Mouse (Mus musculus) hindbrain, embryonic 16.5 days (tissue): ENCODE results near the gene Pan2. TPM values are rescaled to one million over a fixed set of nuclear protein-coding genes. Genes with fewer than 3 reads are reported as not detected.
A peak's percentile ranks its signal among the peaks of the same experiment; 100 is the strongest.
"Not testable (repeated sequence)": the region's sequence is repeated elsewhere in the genome, so short reads cannot be mapped to it uniquely, and the experiment has no call there.

Source experiments
- ATAC-seq: fragments of 200-750 bp; cut with Nextera tagmentation; 2 replicates; pipeline ENCODE4 v1.8.0; 2017; ENCODE audit warnings: moderate TSS enrichment, moderate library complexity
- H3K27ac ChIP-seq: fragments of 300-500 bp; sonication (generic); 2 replicates; pipeline ENCODE4 v1.5.1; 2014; ENCODE audit warnings: low read depth, mild to moderate bottlenecking, control low read depth, low read length, moderate library complexity
- H3K27me3 ChIP-seq: fragments of 300-500 bp; sonication (generic); replicated peaks from 2 replicates; pipeline ENCODE4 v1.6.1; 2014; ENCODE audit warnings: low read length; ENCODE audit not compliant: control insufficient read depth, insufficient read depth
- H3K36me3 ChIP-seq: fragments of 300-500 bp; sonication (generic); 2 replicates; pipeline ENCODE4 v1.6.1; 2014; ENCODE audit warnings: mild to moderate bottlenecking, low read length, moderate library complexity, mixed read lengths; ENCODE audit not compliant: control insufficient read depth, insufficient read depth
- H3K4me1 ChIP-seq: fragments of 300-500 bp; sonication (generic); 2 replicates; pipeline ENCODE4 v1.6.1; 2014; ENCODE audit warnings: low read depth, low read length; ENCODE audit not compliant: control insufficient read depth, insufficient read depth
- H3K4me2 ChIP-seq: fragments of 300-500 bp; sonication (generic); 2 replicates; pipeline ENCODE4 v1.6.1; 2014; ENCODE audit warnings: mild to moderate bottlenecking, low read length, control low read depth, moderate library complexity
- H3K4me3 ChIP-seq: fragments of 300-500 bp; sonication (generic); 2 replicates; pipeline ENCODE4 v1.5.1; 2014; ENCODE audit warnings: mild to moderate bottlenecking, low read length, control low read depth, moderate library complexity
- H3K9ac ChIP-seq: fragments of 300-500 bp; sonication (generic); 2 replicates; pipeline ENCODE4 v1.6.1; 2014; ENCODE audit warnings: low read depth, mild to moderate bottlenecking, control low read depth, low read length, moderate library complexity
- H3K9me3 ChIP-seq: fragments of 300-500 bp; sonication (generic); 2 replicates; pipeline ENCODE4 v1.6.1; 2014; ENCODE audit warnings: mild to moderate bottlenecking, low read length, moderate library complexity; ENCODE audit not compliant: control insufficient read depth
- WGBS: fragments of 180-500 bp; shearing (Covaris S2); extraction: QIAGEN DNeasy Blood & Tissue Kit; methylation state at CpG from one replicate; pipeline ENCODE4 v1.1.7; 2014; 5-methylcytosine and 5-hydroxymethylcytosine counted together
- polyA plus RNA-seq: library from polyadenylated mRNA; unstranded; fragments of >200 nt; fragmentation: Nextera tagmentation; extraction: Ambion mirVana; gene quantifications from 2 replicates; pipeline ENCODE4 v1.2.1, GENCODE M21; 2015

Pan2 gene
- polyA plus RNA-seq, 1 experiment from 2014 or later = 18.2 TPM

DNA sequence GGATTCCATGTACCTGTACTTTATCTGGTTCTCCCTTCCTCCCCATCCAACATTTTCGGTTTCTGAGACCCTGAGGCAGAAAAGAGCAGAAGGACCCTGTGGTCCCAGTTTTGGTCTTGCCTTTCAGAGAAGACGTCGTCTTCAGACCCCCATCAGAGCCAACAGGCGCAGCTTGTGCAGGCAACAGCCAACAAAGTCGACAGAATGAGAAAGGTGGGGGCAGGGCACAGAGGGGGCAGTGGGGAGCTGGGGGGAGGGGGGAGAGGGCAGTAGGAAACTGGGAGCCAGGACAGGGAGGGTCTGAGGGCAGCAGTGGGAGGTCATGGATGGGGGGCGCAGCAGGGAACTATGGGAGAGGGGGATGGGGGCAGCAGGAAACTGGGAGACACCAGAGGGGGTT lies 25.0 kb upstream of the Pan2 start:
- Histone ChIP-seq H3K27me3 (no peaks in the 10 kb centered on the region), H3K4me3 (no peak overlapping the region), H3K4me2 (no peak overlapping the region), H3K4me1 (no peaks in the 10 kb centered on the region), H3K9me3 (no peaks in the 10 kb centered on the region), H3K27ac (no peak overlapping the region), H3K9ac (no peak overlapping the region), H3K36me3 (peaks cover 22% of the 10 kb centered on the region)
- 51% methylated on average over 6 of the region's 6 CpGs for WGBS
- no peak for ATAC-seq

DNA sequence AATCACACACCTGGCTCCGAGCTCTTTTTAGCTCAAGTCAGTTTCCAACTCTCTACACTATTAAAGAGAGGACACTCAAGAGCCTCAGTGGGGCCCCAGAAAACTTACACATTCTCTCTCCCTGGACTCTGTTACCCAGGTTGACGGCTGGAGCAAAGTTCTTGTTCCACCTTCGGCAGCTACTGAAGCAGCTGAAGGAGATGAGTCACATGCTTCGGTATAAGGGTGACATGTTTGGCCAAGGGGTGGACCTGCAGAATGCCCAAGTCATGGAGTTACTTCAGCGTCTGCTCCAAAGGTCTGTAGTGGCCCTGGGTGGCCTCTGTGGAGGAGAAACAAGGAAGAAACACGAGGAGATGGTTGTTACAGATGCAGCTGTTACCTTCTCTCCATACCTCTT lies 22.2 kb upstream of the Pan2 start:
- H3K9me3 ChIP-seq = no peaks in the 10 kb centered on the region
- H3K27ac ChIP-seq = no peak overlapping the region
- H3K9ac ChIP-seq = no peak overlapping the region
- peaks cover 29% of the 10 kb centered on the region for H3K36me3 ChIP-seq
- H3K27me3 ChIP-seq = no peaks in the 10 kb centered on the region
- 92% methylated on average over 6 of the region's 6 CpGs for WGBS
- H3K4me2 ChIP-seq = no peak overlapping the region
- H3K4me1 ChIP-seq = no peaks in the 10 kb centered on the region
- no peak overlapping the region for H3K4me3 ChIP-seq
- no peak for ATAC-seq

DNA sequence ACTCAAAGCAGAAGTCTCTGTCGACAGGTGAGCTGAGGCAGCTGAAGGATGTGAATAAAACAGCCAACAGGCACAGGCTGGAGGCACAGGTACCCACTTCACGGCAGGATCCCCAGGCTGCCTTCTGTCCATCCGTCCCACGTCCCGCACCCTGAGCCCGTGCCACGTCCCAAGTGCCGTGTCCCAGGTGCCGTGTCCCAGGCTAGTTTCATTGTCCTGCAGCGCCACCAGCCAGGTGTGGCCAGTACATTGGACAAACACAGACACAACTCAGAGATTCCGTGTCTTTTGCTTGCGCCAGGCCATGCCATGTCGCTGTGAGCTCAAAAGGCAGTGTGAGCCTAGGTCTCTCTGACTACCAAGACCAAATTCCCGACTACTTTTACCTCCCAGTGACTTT lies 21.5 kb upstream of the Pan2 start:
- no peaks in the 10 kb centered on the region for H3K27me3 ChIP-seq
- 95% methylated on average over 14 of the region's 14 CpGs for WGBS
- no peaks in the 10 kb centered on the region for H3K4me1 ChIP-seq
- no peak overlapping the region for H3K27ac ChIP-seq
- no peak overlapping the region for H3K4me3 ChIP-seq
- no peaks in the 10 kb centered on the region for H3K9me3 ChIP-seq
- H3K9ac ChIP-seq = no peak overlapping the region
- H3K4me2 ChIP-seq = no peak overlapping the region
- peaks cover 34% of the 10 kb centered on the region for H3K36me3 ChIP-seq
- ATAC-seq = no peak

DNA sequence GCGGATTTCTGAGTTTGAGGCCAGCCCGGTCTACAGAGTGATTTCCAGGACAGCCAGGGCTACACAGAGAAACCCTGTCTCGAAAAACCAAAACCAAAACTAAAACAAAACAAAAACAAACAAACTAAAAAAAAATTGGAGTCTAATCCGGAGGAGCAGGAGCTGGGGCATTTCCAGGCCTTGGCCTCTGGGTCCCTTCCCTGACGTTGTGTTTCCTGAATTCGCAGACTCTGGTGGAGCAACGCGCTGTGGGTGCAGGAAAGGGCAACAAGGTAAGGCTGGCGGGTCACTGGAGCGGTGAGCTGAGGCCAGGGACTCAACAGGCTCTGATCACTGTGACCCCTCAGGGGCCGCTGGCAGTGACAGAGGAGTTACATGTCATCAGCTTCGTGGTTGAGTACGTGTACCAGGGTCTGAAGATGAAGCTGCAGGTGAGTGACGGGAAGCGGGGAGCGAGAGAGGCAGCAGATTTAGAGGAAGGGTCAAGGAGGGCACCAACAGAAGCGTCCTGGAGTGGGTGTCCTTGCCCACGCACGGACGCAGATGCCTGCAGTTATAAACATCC lies 20.2 kb upstream of the Pan2 start:
- Histone ChIP-seq H3K9ac (no peak overlapping the region), H3K4me1 (no peaks in the 10 kb centered on the region), H3K9me3 (no peaks in the 10 kb centered on the region), H3K27ac (no peak overlapping the region), H3K36me3 (peaks cover 34% of the 10 kb centered on the region), H3K4me3 (no peak overlapping the region), H3K4me2 (no peak overlapping the region), H3K27me3 (no peaks in the 10 kb centered on the region)
- no peak for ATAC-seq
- 91% methylated on average over 20 of the region's 20 CpGs for WGBS

DNA sequence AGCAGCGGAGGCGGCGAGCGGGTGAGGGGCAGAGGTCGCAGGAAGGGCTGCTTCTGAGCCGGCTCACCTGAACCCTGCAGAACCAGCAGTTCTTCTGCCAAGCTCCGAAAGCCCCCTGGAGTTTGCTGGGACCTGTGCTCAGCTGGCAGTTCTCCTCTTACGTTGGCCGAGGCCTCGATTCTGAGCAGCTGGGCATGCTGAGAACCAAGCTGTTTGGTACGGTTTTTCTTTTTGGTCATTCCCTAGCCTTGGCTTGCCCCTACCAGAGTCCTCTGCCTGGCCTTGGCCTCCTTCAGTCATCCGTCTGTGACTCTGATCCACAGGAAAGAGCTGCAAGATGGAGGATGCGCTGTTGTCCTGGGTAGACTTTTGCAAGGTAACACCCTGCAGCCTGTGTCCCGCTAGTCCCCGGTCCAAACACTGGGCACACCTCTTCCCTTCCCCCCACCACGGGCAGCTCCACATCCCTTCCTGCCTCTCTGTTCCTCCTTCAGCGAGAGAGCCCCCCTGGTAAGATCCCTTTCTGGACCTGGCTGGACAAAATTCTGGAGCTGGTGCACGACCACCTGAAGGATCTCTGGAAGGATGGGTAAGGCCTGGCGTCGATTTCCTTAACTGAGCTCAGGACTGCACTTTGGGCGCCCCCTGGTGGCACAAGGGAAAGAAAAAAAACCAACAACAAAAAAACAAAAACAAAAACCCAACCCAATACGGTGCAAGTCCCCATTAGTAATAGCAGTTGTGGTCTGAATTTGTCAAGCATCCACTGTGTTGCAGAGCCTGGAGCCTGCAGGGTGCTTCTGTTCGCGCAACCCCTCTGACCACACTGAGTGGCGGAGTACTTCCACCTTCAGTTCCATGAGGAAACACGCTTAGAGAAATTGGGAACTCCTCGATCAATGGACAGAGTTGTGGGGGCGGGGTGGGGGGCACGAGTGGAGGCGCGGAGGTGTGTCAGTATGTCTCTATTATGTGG lies 19.2 kb upstream of the Pan2 start:
- Histone ChIP-seq H3K27me3 (no peaks in the 10 kb centered on the region), H3K27ac (peak overlapping the region; percentile 66), H3K4me3 (no peak overlapping the region), H3K9ac (no peak overlapping the region; the same call in 1 of the 2 replicates), H3K4me2 (no peak overlapping the region), H3K9me3 (no peaks in the 10 kb centered on the region), H3K4me1 (no peaks in the 10 kb centered on the region), H3K36me3 (peaks cover 37% of the 10 kb centered on the region)
- peak; percentile 72 for ATAC-seq
- 62% methylated on average over 31 of the region's 31 CpGs for WGBS

DNA sequence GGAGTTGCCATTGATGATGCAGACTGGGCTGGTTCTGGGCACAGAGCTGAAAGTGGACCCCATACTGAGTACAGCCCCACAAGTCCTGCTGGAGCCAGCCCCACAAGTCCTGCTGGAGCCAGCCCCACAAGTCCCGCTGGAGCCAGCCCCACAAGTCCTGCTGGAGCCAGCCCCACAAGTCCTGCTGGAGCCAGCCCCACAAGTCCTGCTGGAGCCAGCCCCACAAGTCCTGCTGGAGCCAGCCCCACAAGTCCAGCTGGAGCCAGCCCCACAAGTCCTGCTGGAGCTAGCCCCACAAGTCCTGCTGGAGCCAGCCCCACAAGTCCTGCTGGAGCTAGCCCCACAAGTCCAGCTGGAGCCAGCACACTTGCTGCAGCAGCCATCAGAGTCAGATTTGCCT lies 12.5 kb upstream of the Pan2 start:
- H3K27ac ChIP-seq, H3K9ac ChIP-seq, ATAC-seq, H3K4me2 ChIP-seq, H3K4me1 ChIP-seq, H3K4me3 ChIP-seq, H3K9me3 ChIP-seq, H3K27me3 ChIP-seq: not testable (repeated sequence)
- H3K36me3 ChIP-seq = peaks cover 27% of the 10 kb centered on the region
- 67% methylated on average over 1 of the region's 1 CpGs for whole genome bisulfite sequencing

DNA sequence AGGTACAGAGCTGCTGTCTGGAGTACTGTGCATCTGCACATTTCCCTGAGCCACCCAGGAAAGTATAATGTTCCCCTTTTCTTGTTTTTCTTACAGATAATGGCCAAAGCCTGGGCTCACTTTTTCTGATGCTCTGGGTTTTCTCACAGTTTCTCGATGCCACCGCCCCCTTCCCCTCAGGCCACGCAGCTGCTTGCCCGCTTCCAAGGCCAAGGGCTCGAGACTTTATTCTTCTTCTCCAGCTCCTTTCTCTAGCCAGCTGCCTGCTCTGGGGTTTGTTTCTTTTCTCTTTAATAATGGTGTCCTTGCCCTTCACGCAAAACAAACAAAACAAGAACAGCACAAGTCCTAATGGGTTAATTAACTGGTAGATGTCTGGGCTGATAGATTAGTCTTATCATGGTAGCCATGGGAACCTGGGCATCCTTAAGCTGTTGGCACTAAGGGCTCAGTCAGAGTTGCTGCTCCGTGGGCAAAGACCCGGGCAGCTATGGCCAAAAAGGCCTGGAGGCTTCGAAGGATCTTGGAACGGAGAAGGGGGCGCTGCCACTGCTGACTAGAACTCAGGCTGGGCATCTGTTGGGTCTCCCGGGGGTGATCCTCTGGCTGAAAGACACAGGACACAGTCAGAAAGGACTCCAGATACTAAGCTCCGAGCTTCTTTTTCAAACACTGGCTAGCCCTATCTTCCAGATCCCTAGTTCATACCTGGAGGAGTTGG lies 6.6 kb upstream of the Pan2 start:
- Histone ChIP-seq H3K4me1 (no peaks in the 10 kb centered on the region), H3K4me2 (no peak overlapping the region), H3K36me3 (peaks cover 7% of the 10 kb centered on the region), H3K27ac (peak overlapping the region; percentile 46; the same call in 1 of the 2 replicates), H3K9ac (no peak overlapping the region; the same call in 1 of the 2 replicates), H3K27me3 (no peaks in the 10 kb centered on the region), H3K9me3 (no peaks in the 10 kb centered on the region), H3K4me3 (no peak overlapping the region)
- ATAC-seq = no peak; the same call in 1 of the 2 replicates
- WGBS = 66% methylated on average over 13 of the region's 13 CpGs

DNA sequence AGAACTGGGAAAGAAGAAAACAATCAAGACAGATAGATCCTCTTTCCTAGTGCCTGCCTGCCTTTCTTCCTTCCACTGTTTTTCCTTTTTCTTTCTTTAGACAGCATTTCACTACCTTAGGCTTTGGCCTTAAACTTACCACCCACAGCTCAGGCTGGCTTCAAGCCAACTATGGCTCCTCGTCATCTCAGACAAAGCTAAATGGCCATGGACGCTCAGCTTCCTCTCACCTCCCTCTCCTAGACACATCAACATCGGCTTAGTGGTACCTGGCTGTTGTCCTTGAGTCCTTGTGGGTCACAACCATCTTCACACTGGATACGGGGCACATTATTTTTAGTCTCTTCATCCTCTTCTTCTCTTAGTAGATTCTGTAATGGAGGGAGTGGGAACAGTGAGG lies 5.9 kb upstream of the Pan2 start:
- no peaks in the 10 kb centered on the region for H3K9me3 ChIP-seq
- 73% methylated on average over 4 of the region's 4 CpGs for WGBS
- 0 out of 2 replicates have a peak, but pooled peaks have one; percentile 24 for ATAC-seq

DNA sequence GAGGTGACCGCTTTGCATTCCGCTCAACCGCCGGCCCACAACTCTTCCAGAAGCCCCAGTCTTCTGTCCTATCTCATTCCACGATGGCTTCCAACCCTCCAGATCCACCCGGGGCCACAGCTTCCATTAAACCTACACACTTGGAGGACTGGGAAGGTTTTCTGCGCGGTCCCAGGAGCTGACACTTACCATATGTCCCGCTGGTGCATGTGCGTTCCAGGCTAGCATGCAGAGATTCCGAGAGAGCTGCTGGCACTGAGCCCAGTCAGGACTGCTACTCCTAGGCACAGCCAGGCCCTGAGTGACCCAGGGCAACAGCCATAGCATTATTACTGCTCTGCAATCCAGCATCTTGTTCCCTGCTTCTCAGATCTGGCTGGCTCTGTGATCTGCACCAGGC lies 5.5 kb upstream of the Pan2 start:
- H3K27ac ChIP-seq = no peak overlapping the region
- H3K4me3 ChIP-seq = no peak overlapping the region
- H3K9ac ChIP-seq = no peak overlapping the region
- 0 out of 2 replicates have a peak, but pooled peaks have one; percentile 38 for ATAC-seq
- no peak overlapping the region for H3K4me2 ChIP-seq
- H3K27me3 ChIP-seq = no peaks in the 10 kb centered on the region
- peaks cover 5% of the 10 kb centered on the region; the same call in 1 of the 2 replicates for H3K4me1 ChIP-seq
- H3K9me3 ChIP-seq = no peaks in the 10 kb centered on the region
- no peaks in the 10 kb centered on the region for H3K36me3 ChIP-seq
- WGBS = 72% methylated on average over 11 of the region's 11 CpGs

More for the DNA sequence above, 5.9 kb upstream of the Pan2 start:
- no peak overlapping the region for H3K9ac ChIP-seq
- H3K4me3 ChIP-seq = no peak overlapping the region
- no peaks in the 10 kb centered on the region for H3K27me3 ChIP-seq
- no peak overlapping the region for H3K4me2 ChIP-seq
- H3K4me1 ChIP-seq = peaks cover 1% of the 10 kb centered on the region; the same call in 1 of the 2 replicates
- peaks cover 2% of the 10 kb centered on the region; the same call in 1 of the 2 replicates for H3K36me3 ChIP-seq
- H3K27ac ChIP-seq = no peak overlapping the region
